Mouse (Mus musculus) brown adipose tissue, adult 24 weeks (tissue): ENCODE data around the gene Dnase1. TPM values are rescaled to one million over a fixed set of nuclear protein-coding genes. Genes with fewer than 3 reads are reported as not detected.
"Not testable (repeated sequence)": the region's sequence is repeated elsewhere in the genome, so short reads cannot be mapped to it uniquely, and the experiment has no call there.

Experiments used
- H3K27ac ChIP-seq: fragments of 200-500 bp; replicated peaks from 2 replicates; pipeline ENCODE4 v1.5.1; 2012; ENCODE audit warnings: low read depth, mild to moderate bottlenecking, low read length
- H3K4me1 ChIP-seq: fragments of 200-500 bp; 2 replicates; pipeline ENCODE4 v1.6.1; 2012; ENCODE audit warnings: low read length, mixed read lengths; ENCODE audit not compliant: control insufficient read depth, insufficient read depth, insufficient read length
- H3K4me3 ChIP-seq: fragments of 200-500 bp; 2 replicates; pipeline ENCODE4 v1.5.1; 2012; ENCODE audit warnings: low read depth, mild to moderate bottlenecking, low read length, moderate library complexity; ENCODE audit not compliant: insufficient read depth
- polyA plus RNA-seq: library from polyadenylated mRNA; stranded (reverse); fragments of >200 nt; gene quantifications from 2 replicates; pipeline ENCODE4 v1.2.4, GENCODE M21; 2012; ENCODE audit not compliant: missing spikeins, insufficient read depth, insufficient read length

Gene Dnase1
- polyA plus RNA-seq, result not detected in 2 replicates

- H3K4me3 ChIP-seq, result no peak within 1 kb of the TSS
- no peaks in the 10 kb centered on the region for H3K4me1 ChIP-seq
- no peak within 1 kb of the TSS for H3K27ac ChIP-seq
These were observed at the start of gene Dnase1 for GRCm38 (mm10) chr16:4036807-4037206. Gene Dnase1, plus strand, starts transcription at chr16:4036942.

GRCm38 (mm10) chr16:3988410-3988809 lies 48.3 kb upstream of the Dnase1 start:
- Histone ChIP-seq H3K4me3 (no peak overlapping the region), H3K27ac (no peak overlapping the region), H3K4me1 (no peaks in the 10 kb centered on the region)

- no peaks in the 10 kb centered on the region for H3K4me1 ChIP-seq
- peak within 1 kb of the TSS; percentile 85 for H3K4me3 ChIP-seq
- peak within 1 kb of the TSS; percentile 83 for H3K27ac ChIP-seq
These were observed 33.0 kb upstream of the Dnase1 start, which contains the start of gene Slx4 for GRCm38 (mm10) chr16:4003489-4004398. Gene Slx4, minus strand, starts transcription at chr16:4003770.

- H3K4me1 ChIP-seq, result no peaks in the 10 kb centered on the region
- H3K4me3 ChIP-seq, result no peak overlapping the region
- no peak overlapping the region for H3K27ac ChIP-seq
These were observed 23.7 kb upstream of the Dnase1 start for GRCm38 (mm10) chr16:4012882-4013570.

GRCm38 (mm10) chr16:4014040-4014668 lies 22.6 kb upstream of the Dnase1 start:
- no peak overlapping the region for H3K4me3 ChIP-seq
- H3K4me1 ChIP-seq, result no peaks in the 10 kb centered on the region
- no peak overlapping the region for H3K27ac ChIP-seq

GRCm38 (mm10) chr16:4016786-4017185 lies 20.0 kb upstream of the Dnase1 start:
- H3K4me1 ChIP-seq, H3K4me3 ChIP-seq, H3K27ac ChIP-seq: not testable (repeated sequence)

GRCm38 (mm10) chr16:4017466-4017865 lies 19.3 kb upstream of the Dnase1 start:
- H3K4me1 ChIP-seq, H3K4me3 ChIP-seq, H3K27ac ChIP-seq: not testable (repeated sequence)

GRCm38 (mm10) chr16:4021241-4021640 lies 15.5 kb upstream of the Dnase1 start:
- Histone ChIP-seq H3K4me3 (no peak overlapping the region), H3K4me1 (no peaks in the 10 kb centered on the region), H3K27ac (no peak overlapping the region)

GRCm38 (mm10) chr16:4022719-4023118 lies 14.0 kb upstream of the Dnase1 start:
- Histone ChIP-seq H3K4me1 (no peaks in the 10 kb centered on the region), H3K27ac (no peak overlapping the region), H3K4me3 (no peak overlapping the region)

- no peak overlapping the region for H3K27ac ChIP-seq
- no peak overlapping the region for H3K4me3 ChIP-seq
- H3K4me1 ChIP-seq, result no peaks in the 10 kb centered on the region
These were observed 10.1 kb upstream of the Dnase1 start for GRCm38 (mm10) chr16:4026672-4027071.

GRCm38 (mm10) chr16:4027211-4027610 lies 9.5 kb upstream of the Dnase1 start:
- Histone ChIP-seq H3K27ac (no peak overlapping the region), H3K4me1 (no peaks in the 10 kb centered on the region), H3K4me3 (no peak overlapping the region)

GRCm38 (mm10) chr16:4029371-4029841 lies 7.3 kb upstream of the Dnase1 start:
- H3K4me3 ChIP-seq, result no peak overlapping the region
- no peaks in the 10 kb centered on the region for H3K4me1 ChIP-seq
- H3K27ac ChIP-seq, result no peak overlapping the region

GRCm38 (mm10) chr16:4030501-4030900 lies 6.2 kb upstream of the Dnase1 start:
- Histone ChIP-seq H3K4me3 (no peak overlapping the region), H3K27ac (no peak overlapping the region), H3K4me1 (no peaks in the 10 kb centered on the region)

- Histone ChIP-seq H3K4me3 (no peak overlapping the region), H3K27ac (no peak overlapping the region)
These were observed 5.1 kb upstream of the Dnase1 start for GRCm38 (mm10) chr16:4031441-4032274.

More at GRCm38 (mm10) chr16:4031441-4032274, 5.1 kb upstream of the Dnase1 start:
- H3K4me1 ChIP-seq, result no peaks in the 10 kb centered on the region
